Mouse (Mus musculus) heart, adult 2 months (tissue): ENCODE measurements around the gene Cmip.

Experiments used
- CTCF ChIP-seq: fragments of 200-600 bp; IDR thresholded peaks from 2 replicates; pipeline ENCODE4 v1.8.1; 2022; ENCODE audit warnings: antibody characterized with exemption, mild to moderate bottlenecking, moderate library complexity
- EP300 ChIP-seq: fragments of 200-500 bp; IDR thresholded peaks from 2 replicates; pipeline ENCODE4 v1.6.1; 2011; ENCODE audit warnings: low read depth, low read length, control low read depth; ENCODE audit not compliant: insufficient read depth
- POLR2A ChIP-seq: fragments of 200-500 bp; IDR thresholded peaks from 2 replicates; pipeline ENCODE4 v1.6.1; 2011; ENCODE audit warnings: mild to moderate bottlenecking, low read depth, low read length, control low read depth; ENCODE audit not compliant: insufficient read depth

GRCm38 (mm10) chr8:117260930-117261475 is 4.1 kb downstream of the Cmip start:
- TF ChIP-seq CTCF = no peak
- TF ChIP-seq POLR2A = no peak
- TF ChIP-seq EP300 = no peak
